8 mouse cellular contexts compared by ENCODE assay signal in the genomic region with DNA sequence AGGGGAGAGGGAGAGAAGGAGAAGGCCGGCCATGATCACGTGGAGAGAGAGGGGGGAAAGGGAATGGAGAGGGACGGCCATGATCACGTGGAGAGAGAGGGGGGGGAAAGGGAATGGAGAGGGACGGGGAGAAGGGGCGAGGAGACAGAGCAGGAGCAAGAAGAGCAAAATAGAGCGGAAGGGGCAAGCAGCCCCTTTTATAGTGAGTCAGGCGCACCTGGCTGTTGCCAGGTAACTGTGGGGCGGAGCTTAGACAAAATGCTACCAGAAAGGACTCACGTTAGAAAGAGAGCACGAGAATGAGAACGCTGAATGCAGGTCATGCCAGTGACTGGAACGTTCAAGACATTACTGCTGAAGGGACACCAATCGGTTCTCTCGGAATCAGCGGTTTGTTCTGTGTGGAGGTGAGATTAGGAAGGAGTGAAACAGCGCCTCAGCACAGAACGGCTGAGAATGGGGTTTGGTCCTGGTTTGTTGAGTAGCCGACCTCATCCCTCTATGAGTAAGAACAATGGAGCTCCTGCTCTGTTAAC. TPM values are rescaled to one million over a fixed set of nuclear protein-coding genes. Genes with fewer than 3 reads are reported as not detected.
DNase-seq lines count a peak whose midpoint lies in the region; ATAC-seq and TF ChIP-seq lines count a peak whose summit lies in the region.

No protein-coding gene starts in this region.

- DNase-seq in cerebellum, adult 9-11 months, result peak; percentile 22
- no peak for DNase-seq in cerebellum, adult 11 months
- peak; percentile 8 for DNase-seq in lung, postnatal 0 days (ENCODE audit: low spot score)
- no peak for DNase-seq in lung, postnatal 25 days (ENCODE audit: low spot score)
- DNase-seq in testis, postnatal 14 days (ENCODE audit: low spot score), result peak; percentile 20
- DNase-seq in adrenal gland, postnatal 10 days, result no peak

- H3K4me1 ChIP-seq in lung, postnatal 0 days (ENCODE audit: insufficient read depth, low read depth, low read length), result no peaks in the 10 kb centered on the region
- H3K4me1 ChIP-seq in liver, embryonic 15.5 days (replicated peaks), result no peaks in the 10 kb centered on the region

- H3K9ac ChIP-seq in lung, postnatal 0 days (replicated peaks; ENCODE audit: low read depth), result no peak overlapping the region
- no peak overlapping the region for H3K9ac ChIP-seq in liver, embryonic 15.5 days

- peak overlapping the region; percentile 47 for H3K4me2 ChIP-seq in lung, postnatal 0 days (replicated peaks; ENCODE audit: low read depth, low read length)
- peak overlapping the region; percentile 38 for H3K4me2 ChIP-seq in liver, embryonic 15.5 days

- H3K27ac ChIP-seq in lung, postnatal 0 days (ENCODE audit: low read length), result no peak overlapping the region
- no peak overlapping the region for H3K27ac ChIP-seq in liver, embryonic 15.5 days (replicated peaks)

- ATAC-seq in lung, postnatal 0 days, result peak; percentile 19
- ATAC-seq in liver, embryonic 15.5 days (ENCODE audit: insufficient read depth), result no peak
- ATAC-seq in megakaryocyte, adult 5-6 weeks (ENCODE audit: poor library complexity, severe bottlenecking), result no peak

- H3K4me3 ChIP-seq in lung, postnatal 0 days (ENCODE audit: low read depth, low read length), result no peak overlapping the region
- H3K4me3 ChIP-seq in liver, embryonic 15.5 days (replicated peaks), result no peak overlapping the region

- WGBS in lung, postnatal 0 days, result 15% methylated on average over 19 of the region's 19 CpGs
- 11% methylated on average over 19 of the region's 19 CpGs for WGBS in liver, embryonic 15.5 days (ENCODE audit: insufficient replicate concordance)

- no peaks in the 10 kb centered on the region for H3K27me3 ChIP-seq in lung, postnatal 0 days (replicated peaks; ENCODE audit: insufficient read depth, low read length)
- H3K27me3 ChIP-seq in liver, embryonic 15.5 days, result peaks cover 20% of the 10 kb centered on the region

- no peaks in the 10 kb centered on the region for H3K9me3 ChIP-seq in lung, postnatal 0 days (ENCODE audit: low read length)
- no peaks in the 10 kb centered on the region for H3K9me3 ChIP-seq in liver, embryonic 15.5 days (replicated peaks)

- TF ChIP-seq CTCF in lung, postnatal 0 days (IDR thresholded peaks at IDR 0.05), result no peak

- H3K36me3 ChIP-seq in lung, postnatal 0 days (ENCODE audit: insufficient read depth, low read length), result no peaks in the 10 kb centered on the region
- H3K36me3 ChIP-seq in liver, embryonic 15.5 days (replicated peaks), result no peaks in the 10 kb centered on the region

- TF ChIP-seq EP300 in lung, postnatal 0 days (IDR thresholded peaks at IDR 0.05), result no peak

RNA-seq across cellular contexts. Expression of gene Scd3, which starts 34.5 kb away (rescaled TPM):
- 0.50 and 0.60 TPM in 2 replicates for polyA plus RNA-seq in lung, postnatal 0 days (2015; fragmentation: Nextera tagmentation; extraction: Ambion mirVana)
- polyA plus RNA-seq in liver, embryonic 15.5 days (2015; fragmentation: Nextera tagmentation; extraction: Ambion mirVana), result not detected in 2 replicates
- total RNA-seq in megakaryocyte, adult 5-6 weeks (2015), result not detected in 2 replicates
- total RNA-seq in megakaryocyte, adult 5-6 weeks (2017), result 0.04 TPM in 1 of 2 replicates, not detected in the other
- under 1 TPM in 1 of 2 experiments, not detected in 1; 0.21 TPM for total RNA-seq in adrenal gland, postnatal 10 days (2021)

RNA-seq across cellular contexts. Expression of gene Pkd2l1, which starts 45.3 kb away (rescaled TPM):
- 0.04 and 0.05 TPM in 2 replicates for polyA plus RNA-seq in lung, postnatal 0 days (2015; fragmentation: Nextera tagmentation; extraction: Ambion mirVana)
- not detected in 2 replicates for polyA plus RNA-seq in liver, embryonic 15.5 days (2015; fragmentation: Nextera tagmentation; extraction: Ambion mirVana)
- total RNA-seq in megakaryocyte, adult 5-6 weeks (2015), result not detected in 2 replicates
- not detected in 2 replicates for total RNA-seq in megakaryocyte, adult 5-6 weeks (2017)
- not detected for total RNA-seq in adrenal gland, postnatal 10 days (2021)

RNA-seq across cellular contexts. Expression of gene Scd2, which starts 55.9 kb away (rescaled TPM):
- 99.3 and 118 TPM in 2 replicates for polyA plus RNA-seq in lung, postnatal 0 days (2015; fragmentation: Nextera tagmentation; extraction: Ambion mirVana)
- polyA plus RNA-seq in liver, embryonic 15.5 days (2015; fragmentation: Nextera tagmentation; extraction: Ambion mirVana), result 108 and 124 TPM in 2 replicates
- 30.0 and 33.3 TPM in 2 replicates for total RNA-seq in megakaryocyte, adult 5-6 weeks (2015)
- 26.9 and 28.9 TPM in 2 replicates for total RNA-seq in megakaryocyte, adult 5-6 weeks (2017)
- total RNA-seq in adrenal gland, postnatal 10 days (2021), result 100 to 1,000 TPM; 226 to 239 TPM

Comparison
In these comparisons a context has a peak if more than half of its experiments do, and no peak if none do; other contexts are left out.
1. DNase-seq: peak in cerebellum, adult 9-11 months (single experiment), lung, postnatal 0 days (single experiment) and testis, postnatal 14 days (single experiment); none in cerebellum, adult 11 months (single experiment), lung, postnatal 25 days (single experiment) and adrenal gland, postnatal 10 days (single experiment).
2. RNA of gene Scd2, which starts 55.9 kb away (total RNA-seq): 226 to 239 TPM in adrenal gland, postnatal 10 days; 26.9 to 33.3 TPM in megakaryocyte, adult 5-6 weeks; every median in the first group is over 4 times any median in the second.